Mouse (Mus musculus) heart, embryonic 14.5 days (tissue): ENCODE measurements at regions not wholly inside any gene's neighbourhood (a gene's known extent, or its start where the extent isn't known, plus 50 kb on each side); places are given as distances from the start of the nearest gene placed in this dataset.

ENCODE experiments used
- ATAC-seq: fragments of 200-750 bp; cut with Nextera tagmentation; 2 replicates; pipeline ENCODE4 v1.8.0; 2017; ENCODE audit warnings: low read depth, moderate TSS enrichment; ENCODE audit not compliant: insufficient number of reproducible peaks, insufficient read depth, low FRiP score
- H3K27ac ChIP-seq, 2 experiments: fragments of 200-500 bp in 1 of 2; fragments of 300-500 bp in 1 of 2; sonication (generic) in 1 of 2; replicated peaks in 1 of 2; 2 replicates each; pipeline ENCODE4 v1.5.1; 2012 to 2014; ENCODE audit warnings: low read depth in 2 of 2, low read length in 2 of 2, control low read depth in 1 of 2, mild to moderate bottlenecking in 1 of 2, mixed read lengths in 1 of 2; ENCODE audit not compliant: control insufficient read depth in 1 of 2, insufficient read depth in 1 of 2
- H3K27me3 ChIP-seq: fragments of 300-500 bp; sonication (generic); 2 replicates; pipeline ENCODE4 v1.6.1; 2014; ENCODE audit warnings: mild to moderate bottlenecking, low read length, control low read depth; ENCODE audit not compliant: control insufficient read depth, insufficient read depth
- H3K36me3 ChIP-seq: fragments of 300-500 bp; sonication (generic); 2 replicates; pipeline ENCODE4 v1.6.1; 2014; ENCODE audit warnings: mild to moderate bottlenecking, control low read depth, low read length, mixed read lengths; ENCODE audit not compliant: control insufficient read depth, insufficient read depth
- H3K4me1 ChIP-seq, 2 experiments: fragments of 200-500 bp in 1 of 2; fragments of 300-500 bp in 1 of 2; sonication (generic) in 1 of 2; 2 replicates each; pipeline ENCODE4 v1.6.1; 2012 to 2014; ENCODE audit warnings: low read length in 2 of 2, control low read depth in 1 of 2, mixed read lengths in 1 of 2; ENCODE audit not compliant: control insufficient read depth in 2 of 2, insufficient read depth in 2 of 2
- H3K4me2 ChIP-seq: fragments of 300-500 bp; sonication (generic); 2 replicates; pipeline ENCODE4 v1.6.1; 2014; ENCODE audit warnings: mild to moderate bottlenecking, low read length
- H3K4me3 ChIP-seq, 2 experiments: fragments of 200-500 bp in 1 of 2; fragments of 300-500 bp in 1 of 2; sonication (generic) in 1 of 2; 2 replicates each; pipeline ENCODE4 v1.5.1; 2012 to 2014; ENCODE audit warnings: low read length in 2 of 2, mild to moderate bottlenecking in 2 of 2, control low read depth in 1 of 2, low read depth in 1 of 2, moderate library complexity in 1 of 2; ENCODE audit not compliant: control insufficient read depth in 1 of 2, insufficient read depth in 1 of 2
- H3K9ac ChIP-seq: fragments of 300-500 bp; sonication (generic); 2 replicates; pipeline ENCODE4 v1.6.1; 2014; ENCODE audit warnings: mild to moderate bottlenecking, low read length
- H3K9me3 ChIP-seq: fragments of 300-500 bp; sonication (generic); 2 replicates; pipeline ENCODE4 v1.6.1; 2016; ENCODE audit warnings: low read length, control low read depth; ENCODE audit not compliant: control insufficient read depth
- WGBS: fragments of 180-500 bp; shearing (Covaris S2); extraction: QIAGEN DNeasy Blood & Tissue Kit; methylation state at CpG from one replicate; pipeline ENCODE4 v1.1.7; 2014; 5-methylcytosine and 5-hydroxymethylcytosine counted together

DNA sequence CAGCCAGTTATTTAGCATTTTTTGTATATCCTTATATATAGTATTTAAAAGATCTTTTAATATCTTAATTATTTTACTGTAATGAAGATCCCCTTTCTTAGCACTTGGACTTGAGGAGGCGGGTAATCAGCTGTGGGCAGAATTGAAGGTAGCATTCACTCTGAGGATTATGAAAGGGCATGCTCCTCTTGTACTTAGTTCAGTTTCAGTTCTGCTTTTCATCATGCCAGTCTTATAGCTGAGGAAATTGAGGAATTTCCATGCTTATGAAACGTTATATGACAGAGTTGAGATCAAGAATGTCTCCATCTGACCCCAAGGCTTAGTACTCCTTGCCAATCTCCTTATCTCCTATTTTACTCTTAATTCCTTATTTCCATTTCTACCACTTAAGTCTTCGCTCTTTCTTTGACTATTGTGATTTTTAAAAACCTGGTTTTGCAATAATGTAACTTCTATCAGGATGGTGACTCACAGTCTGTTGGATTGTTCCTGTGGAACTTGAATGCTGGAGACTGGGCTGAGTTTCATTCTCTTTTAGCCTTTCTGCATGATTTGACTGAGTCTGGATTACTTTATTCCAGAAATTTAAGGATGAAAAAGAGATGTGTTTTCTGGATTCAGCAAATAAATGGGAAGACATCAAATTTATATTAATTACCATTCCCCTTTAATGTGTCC is 133.6 kb downstream of the Papss1 start:
- no peaks in the 10 kb centered on the region for H3K36me3 ChIP-seq
- H3K27ac ChIP-seq = no peak overlapping the region
- no peak for ATAC-seq
- H3K4me1 ChIP-seq = no peaks in the 10 kb centered on the region
- no peak overlapping the region for H3K9ac ChIP-seq
- H3K4me2 ChIP-seq = no peak overlapping the region
- H3K4me3 ChIP-seq = no peak overlapping the region
- H3K27me3 ChIP-seq = no peaks in the 10 kb centered on the region
- 76% methylated on average over 3 of the region's 3 CpGs for WGBS
- no peaks in the 10 kb centered on the region for H3K9me3 ChIP-seq

DNA sequence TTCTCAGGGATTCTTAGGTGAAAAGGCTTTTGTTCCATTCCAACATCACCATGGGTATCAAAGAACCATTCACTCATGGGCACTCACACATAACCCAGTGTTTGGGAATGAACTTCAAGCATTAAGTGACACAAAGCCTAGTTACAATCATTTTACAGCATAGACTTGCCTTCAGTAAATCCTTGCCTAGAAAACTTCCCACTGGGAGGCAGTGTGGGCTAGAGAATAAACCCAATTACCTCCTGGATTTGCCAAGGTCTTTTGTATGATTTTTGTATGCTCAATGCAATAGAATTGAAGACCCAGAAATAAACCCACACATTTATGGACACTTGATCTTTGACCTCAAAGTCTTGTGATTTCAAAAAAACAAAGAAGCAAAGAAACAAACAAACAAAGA is 138.6 kb downstream of the Papss1 start:
- H3K4me3 ChIP-seq = no peak overlapping the region
- ATAC-seq = no peak
- H3K9me3 ChIP-seq = no peaks in the 10 kb centered on the region
- H3K4me1 ChIP-seq = no peaks in the 10 kb centered on the region
- H3K4me2 ChIP-seq = no peak overlapping the region
- no peaks in the 10 kb centered on the region for H3K36me3 ChIP-seq
- H3K27ac ChIP-seq = no peak overlapping the region
- no peak overlapping the region for H3K9ac ChIP-seq
- no peaks in the 10 kb centered on the region for H3K27me3 ChIP-seq

DNA sequence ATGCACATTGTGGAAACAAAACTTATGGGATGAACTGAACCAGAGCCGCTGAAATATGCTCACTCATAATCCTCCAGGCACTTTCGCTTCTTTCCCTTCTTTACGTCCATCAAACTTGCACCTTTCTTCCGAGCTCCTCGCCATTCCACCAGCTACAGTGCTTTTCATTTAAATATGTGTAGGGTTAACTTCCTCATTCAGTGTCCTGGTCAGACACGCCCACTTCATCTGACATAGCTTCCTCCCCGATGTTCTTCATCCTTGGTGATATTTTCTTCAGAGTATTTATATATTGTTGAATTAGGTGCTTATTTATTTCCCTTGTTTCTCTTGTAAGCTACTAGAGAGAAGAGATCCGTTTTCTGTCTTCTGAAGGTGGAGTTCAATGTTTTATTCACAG is 149.0 kb downstream of the Papss1 start:
- no peak overlapping the region for H3K4me3 ChIP-seq
- no peak for ATAC-seq
- H3K27me3 ChIP-seq = no peaks in the 10 kb centered on the region
- no peak overlapping the region for H3K4me2 ChIP-seq
- no peaks in the 10 kb centered on the region for H3K36me3 ChIP-seq
- H3K4me1 ChIP-seq = no peaks in the 10 kb centered on the region
- H3K9ac ChIP-seq = no peak overlapping the region
- no peaks in the 10 kb centered on the region for H3K9me3 ChIP-seq
- no peak overlapping the region for H3K27ac ChIP-seq
- 83% methylated on average over 8 of the region's 8 CpGs for WGBS

DNA sequence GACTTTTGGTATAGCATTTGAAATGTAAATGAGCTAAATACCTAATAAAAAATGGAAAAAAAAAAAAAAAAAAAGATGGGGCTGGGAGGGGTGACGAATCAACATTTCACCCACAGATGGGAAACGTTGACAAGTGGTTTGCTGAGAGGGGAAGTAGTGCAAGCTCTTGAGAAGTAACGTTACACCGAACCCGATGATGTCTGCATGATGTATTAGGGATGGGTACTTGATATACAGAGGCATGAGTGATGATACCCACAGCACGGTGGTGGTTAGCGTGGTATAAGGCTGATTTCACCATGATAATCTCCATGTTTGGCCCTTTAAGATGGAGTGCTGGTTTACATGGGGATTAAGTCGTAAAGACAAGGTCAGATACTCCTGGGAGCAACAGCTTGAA is 154.2 kb downstream of the Papss1 start:
- H3K4me2 ChIP-seq = no peak overlapping the region

DNA sequence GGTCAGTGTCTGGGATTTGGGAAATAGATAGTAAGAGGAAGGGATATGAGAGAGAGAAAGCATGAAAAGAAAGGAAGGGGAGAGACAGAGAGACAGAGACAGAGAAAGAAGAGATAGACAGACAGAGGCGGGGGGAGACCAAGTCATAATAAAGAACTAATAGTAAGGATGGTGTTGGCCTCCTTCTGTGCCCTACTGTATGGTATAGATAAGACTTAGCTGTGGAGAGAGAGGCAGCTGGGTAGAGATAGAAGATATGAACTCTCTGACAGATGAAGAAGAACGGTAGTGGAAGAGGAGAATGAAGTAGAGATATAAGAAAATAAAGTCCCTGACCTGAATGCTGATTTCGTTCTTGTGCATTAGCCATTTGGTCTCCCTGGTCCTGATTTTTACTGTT is 164.1 kb downstream of the Papss1 start:
- no peak overlapping the region for H3K9ac ChIP-seq
- no peak for ATAC-seq
- 73% methylated on average over 3 of the region's 3 CpGs for WGBS

More for the DNA sequence above, 154.2 kb downstream of the Papss1 start:
- H3K9ac ChIP-seq = no peak overlapping the region
- WGBS = 81% methylated on average over 8 of the region's 8 CpGs
- H3K27me3 ChIP-seq = no peaks in the 10 kb centered on the region
- no peaks in the 10 kb centered on the region for H3K9me3 ChIP-seq
- H3K27ac ChIP-seq = no peak overlapping the region
- ATAC-seq = no peak
- no peak overlapping the region for H3K4me3 ChIP-seq
- no peaks in the 10 kb centered on the region for H3K36me3 ChIP-seq
- H3K4me1 ChIP-seq = no peaks in the 10 kb centered on the region

DNA sequence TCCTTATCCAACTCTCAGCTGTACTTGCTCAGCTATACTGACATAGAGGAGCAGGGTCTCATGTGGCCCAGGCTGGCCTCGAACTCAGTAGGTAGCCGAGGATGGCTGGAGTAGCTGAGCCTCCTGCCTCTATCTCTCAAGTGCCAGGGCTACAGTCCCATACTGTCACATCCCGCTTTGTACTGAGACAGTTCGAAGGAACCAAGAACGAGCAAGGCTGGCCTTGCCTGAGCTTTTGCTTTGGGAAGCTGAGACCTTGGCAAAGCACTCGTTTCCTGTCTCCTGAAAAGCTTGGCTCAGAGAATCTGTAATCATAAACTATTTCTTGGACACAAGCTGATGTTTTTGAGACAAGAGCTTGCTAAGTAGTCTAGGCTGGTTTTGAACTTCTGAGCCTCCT is 169.7 kb downstream of the Papss1 start:
- H3K27me3 ChIP-seq = no peaks in the 10 kb centered on the region
- H3K4me2 ChIP-seq = no peak overlapping the region
- no peaks in the 10 kb centered on the region for H3K36me3 ChIP-seq
- no peak overlapping the region for H3K4me3 ChIP-seq
- 75% methylated on average over 6 of the region's 6 CpGs for WGBS
- ATAC-seq = no peak
- no peaks in the 10 kb centered on the region for H3K4me1 ChIP-seq
- H3K9ac ChIP-seq = no peak overlapping the region
- no peak overlapping the region for H3K27ac ChIP-seq
- no peaks in the 10 kb centered on the region for H3K9me3 ChIP-seq

More for the DNA sequence above, 164.1 kb downstream of the Papss1 start:
- H3K9me3 ChIP-seq = no peaks in the 10 kb centered on the region
- no peak overlapping the region for H3K27ac ChIP-seq
- no peaks in the 10 kb centered on the region for H3K36me3 ChIP-seq
- H3K4me2 ChIP-seq = no peak overlapping the region
- no peaks in the 10 kb centered on the region for H3K4me1 ChIP-seq
- no peaks in the 10 kb centered on the region for H3K27me3 ChIP-seq
- no peak overlapping the region for H3K4me3 ChIP-seq

DNA sequence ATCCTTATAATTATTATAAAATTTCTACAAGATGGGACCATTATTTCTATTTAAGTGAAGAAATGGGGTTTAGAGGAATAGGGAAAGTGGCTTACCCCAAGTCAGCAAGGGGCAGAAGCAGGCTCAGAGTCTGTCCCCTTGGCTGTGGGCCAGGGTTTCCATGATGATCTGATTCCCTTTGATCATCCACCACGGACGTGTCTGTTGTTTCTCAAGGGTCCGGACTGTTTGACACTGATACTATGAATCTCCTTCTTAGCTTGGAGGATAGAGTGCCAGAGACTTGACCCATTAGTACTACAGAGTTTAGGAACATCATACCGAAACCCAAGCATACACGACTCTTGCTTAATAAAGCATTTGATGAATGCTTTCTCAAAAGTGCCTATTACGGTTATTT is 172.9 kb downstream of the Papss1 start:
- Histone ChIP-seq H3K27ac (no peak overlapping the region), H3K27me3 (no peaks in the 10 kb centered on the region), H3K4me2 (no peak overlapping the region), H3K4me1 (no peaks in the 10 kb centered on the region), H3K9ac (no peak overlapping the region), H3K36me3 (no peaks in the 10 kb centered on the region), H3K9me3 (no peaks in the 10 kb centered on the region), H3K4me3 (no peak overlapping the region)
- 40% methylated on average over 6 of the region's 6 CpGs for WGBS
- no peak for ATAC-seq

DNA sequence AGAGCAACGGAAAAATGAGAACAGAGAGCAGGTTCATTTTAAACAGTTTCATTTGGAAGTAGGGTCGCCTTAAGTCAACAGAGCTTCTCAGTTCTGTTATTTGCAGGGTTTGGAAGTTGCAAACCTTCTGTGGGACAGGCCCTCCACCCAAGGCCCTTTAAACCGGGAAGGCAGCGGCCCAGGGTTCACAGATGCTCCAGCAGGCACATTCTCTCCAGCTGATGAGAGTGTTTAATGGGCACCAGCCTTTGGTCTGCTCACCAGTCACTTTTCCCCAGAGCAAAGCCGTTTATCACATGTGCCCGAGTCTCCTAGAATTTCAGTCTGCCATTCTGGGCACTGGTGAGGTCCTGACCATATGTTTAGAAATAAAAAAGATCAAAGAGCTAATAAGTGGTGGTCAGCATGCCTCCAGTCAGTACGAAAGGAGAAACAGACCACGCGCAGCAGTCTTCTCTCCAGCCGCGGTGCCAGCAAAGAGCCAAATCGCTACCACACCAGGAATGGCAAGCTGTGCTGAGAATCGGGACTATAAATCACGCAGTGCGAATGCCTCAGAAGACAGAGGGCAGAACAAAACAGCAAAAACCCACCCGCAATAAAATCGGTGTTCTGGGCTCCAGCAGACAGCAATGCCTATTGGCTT is 173.5 kb downstream of the Papss1 start:
- Histone ChIP-seq H3K36me3 (no peaks in the 10 kb centered on the region), H3K4me3 (no peak overlapping the region), H3K9me3 (no peaks in the 10 kb centered on the region), H3K4me1 (no peaks in the 10 kb centered on the region), H3K27me3 (no peaks in the 10 kb centered on the region), H3K27ac (no peak overlapping the region), H3K9ac (no peak overlapping the region), H3K4me2 (no peak overlapping the region)
- ATAC-seq = no peak
- WGBS = 81% methylated on average over 17 of the region's 17 CpGs
